Mouse (Mus musculus) urinary bladder, postnatal 36 days (tissue): ENCODE measurements around the gene Ttc32.
"Not testable (repeated sequence)": the region's sequence is repeated elsewhere in the genome, so short reads cannot be mapped to it uniquely, and the experiment has no call there.

Source experiments
- DNase-seq, 2 experiments: peaks; one replicate each; pipeline ENCODE4 v3.0.0; 2022; ENCODE audit warnings: low spot score in 2 of 2, mixed read lengths in 1 of 2

The Ttc32 gene

GRCm38 (mm10) chr12:9029888-9030723 lies at the start of gene Ttc32:
Gene Ttc32 (plus strand): TSS chr12:9029997.
- DNase-seq = peak; percentile 93 to 94

GRCm38 (mm10) chr12:8993231-8993630 lies 36.6 kb upstream of the Ttc32 start:
- DNase-seq = no peak

GRCm38 (mm10) chr12:8998318-8998717 lies 31.5 kb upstream of the Ttc32 start:
- no peak for DNase-seq

- DNase-seq = peak; percentile 18 to 60
Measured at GRCm38 (mm10) chr12:9002038-9002648, 27.7 kb upstream of the Ttc32 start.

- DNase-seq = no peak
Measured at GRCm38 (mm10) chr12:9007146-9007545, 22.7 kb upstream of the Ttc32 start.

- DNase-seq = no peak
Measured at GRCm38 (mm10) chr12:9007811-9008210, 22.0 kb upstream of the Ttc32 start.

GRCm38 (mm10) chr12:9010311-9010710 lies 19.5 kb upstream of the Ttc32 start:
- DNase-seq = no peak

GRCm38 (mm10) chr12:9016376-9016775 lies 13.4 kb upstream of the Ttc32 start:
- DNase-seq = no peak

GRCm38 (mm10) chr12:9020431-9020830 lies 9.4 kb upstream of the Ttc32 start:
- no peak for DNase-seq

GRCm38 (mm10) chr12:9020986-9021385 lies 8.8 kb upstream of the Ttc32 start:
- DNase-seq = no peak

- DNase-seq = no peak
Measured at GRCm38 (mm10) chr12:9023031-9023430, 6.8 kb upstream of the Ttc32 start.

GRCm38 (mm10) chr12:9024071-9024470 lies 5.7 kb upstream of the Ttc32 start:
- DNase-seq = no peak

- no peak for DNase-seq
Measured at GRCm38 (mm10) chr12:9024736-9025135, 5.1 kb upstream of the Ttc32 start.

- no peak for DNase-seq
Measured at GRCm38 (mm10) chr12:9026843-9027242, 3.0 kb upstream of the Ttc32 start.

- DNase-seq = not testable (repeated sequence)
Measured at GRCm38 (mm10) chr12:9028816-9029215, 981 bp upstream of the Ttc32 start.

- no peak for DNase-seq
Measured at GRCm38 (mm10) chr12:9029506-9029887, 300 bp upstream of the Ttc32 start.

- no peak for DNase-seq
Measured at GRCm38 (mm10) chr12:9031166-9031565, 1.4 kb downstream of the Ttc32 start.

GRCm38 (mm10) chr12:9033140-9033539 lies 3.3 kb downstream of the Ttc32 start:
- no peak for DNase-seq

GRCm38 (mm10) chr12:9036409-9036808 lies 6.6 kb downstream of the Ttc32 start:
- DNase-seq = no peak

- DNase-seq = no peak
Measured at GRCm38 (mm10) chr12:9040177-9040576, 10.4 kb downstream of the Ttc32 start.

GRCm38 (mm10) chr12:9040686-9041085 lies 10.9 kb downstream of the Ttc32 start:
- DNase-seq = no peak

- no peak for DNase-seq
Measured at GRCm38 (mm10) chr12:9042316-9042715, 12.5 kb downstream of the Ttc32 start.

- DNase-seq = no peak
Measured at GRCm38 (mm10) chr12:9042759-9043158, 13.0 kb downstream of the Ttc32 start.
